Mouse (Mus musculus) embryo, embryonic 11.5 days (tissue): Measurements from ENCODE around the gene Tmem256.

Experiments
- DNase-seq: peaks from one replicate; pipeline ENCODE4 v3.0.0-alpha.2; 2012; ENCODE audit warnings: low read depth, low spot score

Gene Tmem256

DNA sequence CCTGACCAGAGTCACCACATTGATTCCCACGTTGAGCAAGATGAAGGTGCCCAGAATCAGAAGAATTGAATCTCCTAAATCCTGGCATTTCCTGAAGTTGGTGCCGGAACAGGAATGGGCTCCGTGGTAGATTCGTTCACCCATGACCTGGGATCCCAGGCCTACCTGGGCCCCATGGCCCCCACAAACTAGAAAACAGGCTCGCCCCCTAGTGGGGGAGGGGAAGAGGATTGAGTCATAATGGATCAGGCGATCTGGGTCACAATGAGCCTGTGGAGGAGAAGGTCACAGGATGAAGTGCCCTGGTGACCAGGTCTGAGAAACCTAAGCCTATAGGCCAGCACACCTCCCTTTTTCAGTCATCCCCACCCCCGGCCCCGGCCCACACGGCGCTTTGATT is 23.2 kb upstream of the Tmem256 start, which contains the start of gene Gm39566:
TSS of gene Gm39566 (minus strand) at position 144 of the 400 bp plus-strand sequence.
- DNase-seq: no peak

DNA sequence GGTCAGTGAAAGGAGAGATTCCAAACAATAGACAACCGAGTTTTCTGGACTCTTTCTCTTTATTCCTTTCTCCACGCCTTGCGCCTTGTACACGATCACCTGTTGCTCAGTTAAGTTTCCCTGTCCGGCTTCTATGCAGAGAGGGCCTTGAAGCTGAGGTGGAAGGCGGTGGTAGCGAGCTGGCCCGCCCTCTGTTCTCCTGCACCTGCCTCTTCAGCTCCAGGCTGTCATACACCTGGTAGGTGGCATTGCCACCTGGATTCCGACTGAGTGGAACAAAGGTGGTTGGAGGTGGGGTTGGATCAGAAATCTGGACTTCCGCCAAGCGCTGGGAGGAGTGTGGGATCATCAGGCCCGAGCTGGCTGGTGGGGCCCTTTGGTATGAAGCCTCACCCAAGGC is 21.8 kb upstream of the Tmem256 start:
- no peak for DNase-seq

DNA sequence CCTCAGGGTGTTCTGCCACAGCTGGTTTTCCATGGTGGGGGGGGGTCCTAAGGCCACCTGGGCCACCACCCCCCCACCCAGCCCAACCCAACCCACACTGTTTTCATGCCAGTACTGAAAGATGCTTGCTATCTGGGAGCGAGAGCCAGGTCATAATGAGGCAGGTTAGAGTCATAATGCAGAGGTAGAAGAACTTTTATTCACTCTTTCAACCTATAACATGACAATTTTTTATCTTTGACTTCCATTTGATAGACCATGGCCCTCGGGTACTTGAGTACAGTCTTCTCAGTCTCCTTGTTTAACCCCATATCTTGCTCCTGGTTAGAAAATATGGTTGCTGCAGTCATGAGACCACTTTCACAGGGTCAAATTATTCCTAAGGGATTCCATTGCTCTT is 19.9 kb upstream of the Tmem256 start, which contains the start of gene Spem2:
TSS of gene Spem2 (minus strand) at position 101 of the 400 bp plus-strand sequence.
- DNase-seq: no peak

DNA sequence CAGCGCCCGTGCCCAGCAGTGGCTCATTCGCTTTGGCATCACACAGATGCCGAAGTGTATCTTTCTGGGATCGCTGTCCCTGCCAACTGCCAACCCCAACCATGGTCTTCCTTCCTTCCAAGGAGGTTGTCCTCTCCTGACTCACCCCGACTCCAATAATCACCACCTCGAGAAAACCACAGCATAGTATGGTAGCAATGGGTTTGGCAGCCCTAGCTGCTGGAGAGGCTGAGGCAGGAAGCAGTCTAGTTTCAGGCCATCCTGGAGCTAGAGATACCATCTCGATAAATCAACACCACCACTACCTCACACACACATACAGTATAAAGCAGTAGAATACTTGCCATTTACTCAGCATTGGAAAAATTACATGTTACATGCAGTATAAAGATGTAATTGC is 19.4 kb upstream of the Tmem256 start:
- DNase-seq: no peak

DNA sequence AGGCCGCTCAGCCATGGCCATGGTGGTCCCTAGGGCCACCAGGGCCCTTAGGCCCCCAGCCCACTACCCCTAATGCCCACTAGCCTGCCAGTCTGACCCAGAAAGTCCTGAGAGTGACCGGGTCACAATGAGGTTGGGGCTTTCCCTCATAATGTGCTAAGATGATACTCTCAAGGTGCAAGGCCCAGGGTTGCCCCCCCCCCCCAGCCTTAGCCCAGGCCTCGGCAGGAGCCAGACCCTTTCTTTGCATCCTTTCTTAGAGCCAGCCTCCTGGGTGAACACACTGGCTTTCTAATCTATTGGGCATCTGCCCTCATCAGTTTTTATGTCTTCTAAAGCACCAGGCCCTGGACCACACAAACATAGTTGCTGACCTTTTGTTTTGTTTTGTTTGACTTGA is 16.2 kb upstream of the Tmem256 start, which contains the start of gene Spem1:
TSS of gene Spem1 (minus strand) at position 101 of the 400 bp plus-strand sequence.
- no peak for DNase-seq

DNA sequence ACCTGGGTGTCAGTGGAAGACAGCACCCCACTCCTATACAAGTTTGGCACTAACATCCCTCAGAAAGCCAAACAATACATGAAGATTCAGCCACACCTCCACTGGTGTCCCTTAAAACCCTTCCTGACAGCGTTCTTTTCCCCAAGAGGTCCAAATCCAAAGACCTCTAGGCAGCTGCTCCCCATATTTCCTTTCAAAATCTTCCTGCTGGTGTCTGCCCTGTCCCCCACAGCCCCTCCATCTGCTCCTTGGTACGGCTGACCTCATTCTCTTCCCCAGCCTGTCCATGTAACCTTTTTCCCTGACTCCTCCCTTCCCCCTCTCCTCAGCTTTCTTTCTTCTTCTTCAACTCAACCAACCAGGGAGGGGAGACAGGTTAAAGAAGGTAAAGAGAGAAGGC is 14.9 kb upstream of the Tmem256 start:
- no peak for DNase-seq

DNA sequence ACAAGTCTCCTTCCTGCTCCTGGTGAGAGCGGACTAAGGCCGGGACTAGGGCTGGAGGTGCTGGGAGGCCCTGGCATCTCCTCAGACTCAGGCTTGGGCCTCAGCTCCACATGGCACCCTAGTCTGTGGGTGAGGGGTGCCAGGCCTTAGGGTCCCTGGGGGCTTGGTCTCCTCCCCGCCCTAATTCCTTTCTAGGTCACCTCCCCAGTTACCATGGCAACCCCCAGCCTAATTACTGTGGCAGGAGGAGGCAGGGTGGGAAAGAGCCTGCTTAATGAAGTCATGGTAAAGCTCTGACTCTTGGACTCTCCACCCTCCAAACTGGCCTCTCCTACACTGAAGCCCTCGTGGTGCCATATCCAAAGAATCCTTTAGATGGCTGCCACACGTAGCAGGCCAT is 9.5 kb upstream of the Tmem256 start:
- no peak for DNase-seq

DNA sequence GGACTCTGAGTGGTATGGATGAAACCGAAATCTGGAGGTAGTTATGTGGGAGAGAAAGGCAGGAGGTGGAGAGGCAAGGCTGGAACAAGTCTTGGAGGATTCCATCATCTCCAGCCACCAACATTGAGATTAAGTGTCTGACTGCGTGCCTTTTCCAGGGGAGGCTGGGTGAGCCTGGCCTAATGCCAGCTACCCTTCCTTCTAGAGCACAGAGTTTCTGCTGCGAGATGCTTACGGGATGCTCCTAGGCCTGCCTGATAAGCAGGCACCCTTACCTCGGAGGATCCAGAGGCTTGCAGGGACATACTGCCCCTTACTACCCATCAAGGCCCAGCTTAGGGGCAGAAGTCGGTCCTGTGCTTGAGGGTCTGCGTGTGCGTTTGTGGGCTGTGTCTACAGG is 4.8 kb upstream of the Tmem256 start:
- no peak for DNase-seq

DNA sequence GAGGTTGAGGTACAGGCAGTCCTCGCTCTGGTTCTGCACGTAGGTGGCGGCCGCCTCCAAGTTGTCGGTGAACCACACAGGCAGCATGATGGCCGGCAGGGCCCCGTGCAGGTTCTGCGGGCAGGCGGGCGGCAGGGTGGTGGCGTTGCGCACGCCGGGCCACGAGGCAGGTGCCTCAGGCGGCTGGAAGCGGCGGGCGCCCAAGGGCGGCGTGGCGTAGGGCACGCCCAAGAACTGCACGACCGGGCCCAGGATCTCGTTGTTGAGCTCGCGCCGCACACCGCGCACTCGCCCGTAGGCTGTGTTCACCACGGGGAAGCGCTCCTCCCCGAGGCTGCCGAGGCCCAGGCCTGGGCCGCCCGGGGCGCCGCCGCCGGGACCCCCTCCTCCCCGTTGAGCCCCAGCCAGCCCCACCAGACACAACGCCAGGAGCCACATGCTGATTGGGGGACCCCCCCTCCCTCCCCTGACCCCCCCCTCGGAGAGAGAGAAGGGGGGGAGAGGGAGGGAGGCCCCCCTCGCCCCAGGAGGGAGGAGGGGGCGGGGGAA is 4.2 kb upstream of the Tmem256 start:
- DNase-seq: no peak

DNA sequence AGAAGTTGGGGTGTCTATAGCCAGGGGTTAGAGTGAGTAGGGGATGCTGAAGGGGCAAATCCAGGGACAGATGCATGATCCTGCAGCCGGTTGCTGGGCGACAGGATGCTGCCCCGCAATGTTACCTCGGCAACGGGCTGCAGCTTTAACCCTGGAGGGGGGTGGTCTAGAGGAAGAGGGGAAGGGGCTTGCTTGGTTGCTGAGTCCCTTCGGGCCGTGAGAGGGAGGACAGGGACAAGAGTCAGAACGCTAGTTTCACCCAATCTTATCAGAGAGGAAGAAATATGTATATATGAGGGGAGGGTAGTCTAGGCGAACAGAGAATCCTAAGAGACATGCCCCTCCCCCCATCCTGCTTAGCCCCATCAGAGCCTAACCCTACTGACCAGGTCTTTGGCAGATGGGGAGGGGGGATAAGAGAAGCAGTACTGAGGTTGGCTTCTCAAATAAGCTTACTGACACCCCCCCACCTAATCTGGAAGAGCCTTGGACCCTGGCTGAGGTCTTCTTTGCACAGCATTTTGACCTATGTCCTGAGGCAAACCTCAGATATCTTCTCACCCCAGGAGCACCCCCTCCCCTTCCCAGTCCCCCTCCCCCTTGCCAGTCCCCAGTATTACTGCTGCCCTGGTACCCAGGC is 2.9 kb upstream of the Tmem256 start:
- DNase-seq: no peak

DNA sequence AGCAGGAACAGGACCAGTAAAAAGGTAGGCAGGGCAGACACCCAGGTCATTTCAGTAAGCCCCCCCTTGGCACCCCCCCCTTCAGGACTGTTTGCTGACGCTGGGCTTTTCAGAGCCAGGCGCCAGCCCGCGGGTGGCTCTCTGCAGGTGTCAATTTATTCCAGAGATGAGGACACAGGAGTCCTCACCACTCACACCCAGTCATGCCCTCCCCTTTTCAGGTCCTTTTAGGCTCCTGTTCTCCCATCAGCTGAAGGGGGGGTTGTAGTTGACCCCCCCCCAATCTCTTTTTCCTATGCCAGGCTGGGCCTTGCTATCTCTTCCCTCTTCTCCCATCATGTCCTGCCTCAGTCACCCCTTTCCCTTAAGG is 2.4 kb upstream of the Tmem256 start:
- no peak for DNase-seq

DNA sequence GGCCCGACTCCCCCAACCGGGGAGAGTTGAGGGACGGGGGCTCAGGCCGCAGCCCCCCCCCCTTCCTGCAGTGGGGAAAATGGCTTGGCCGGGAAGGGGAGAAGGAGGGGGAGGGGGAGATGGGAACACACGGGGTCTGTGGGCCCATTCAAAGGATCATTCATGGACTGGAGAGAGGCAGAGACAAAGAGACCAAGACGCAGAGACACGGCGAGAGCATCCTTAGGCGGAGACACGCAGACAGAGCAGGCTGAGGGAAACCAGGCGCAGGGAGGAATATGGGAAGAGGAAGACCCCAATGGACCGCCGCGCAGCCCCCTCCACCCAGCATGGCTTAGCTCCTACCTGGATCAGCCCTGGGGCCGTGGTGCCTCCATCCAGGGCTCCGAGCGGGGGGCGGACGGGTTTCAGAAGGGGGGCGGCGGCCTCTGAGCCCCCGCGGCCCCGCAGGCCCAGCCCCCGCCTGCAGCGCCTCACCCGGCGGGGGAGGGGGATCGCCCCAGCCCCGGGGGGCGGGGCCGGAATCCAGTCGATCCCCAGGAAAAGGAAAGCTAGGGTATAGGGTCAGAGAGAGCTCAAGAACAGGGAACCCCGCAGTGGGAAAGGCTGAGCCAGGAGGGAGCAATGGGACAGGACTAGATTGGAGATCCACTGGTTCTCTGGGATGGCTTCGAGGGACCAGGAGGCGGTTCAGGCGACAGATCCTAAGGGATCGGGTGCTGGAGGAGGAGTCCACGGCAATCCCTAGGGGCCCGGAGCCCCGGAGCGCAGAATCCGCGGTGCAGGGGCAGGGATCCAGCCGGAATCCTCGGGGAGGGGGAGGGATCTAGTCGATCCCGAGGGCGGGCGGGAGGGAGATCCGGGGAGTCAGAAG is 1.4 kb upstream of the Tmem256 start:
- DNase-seq: no peak

DNA sequence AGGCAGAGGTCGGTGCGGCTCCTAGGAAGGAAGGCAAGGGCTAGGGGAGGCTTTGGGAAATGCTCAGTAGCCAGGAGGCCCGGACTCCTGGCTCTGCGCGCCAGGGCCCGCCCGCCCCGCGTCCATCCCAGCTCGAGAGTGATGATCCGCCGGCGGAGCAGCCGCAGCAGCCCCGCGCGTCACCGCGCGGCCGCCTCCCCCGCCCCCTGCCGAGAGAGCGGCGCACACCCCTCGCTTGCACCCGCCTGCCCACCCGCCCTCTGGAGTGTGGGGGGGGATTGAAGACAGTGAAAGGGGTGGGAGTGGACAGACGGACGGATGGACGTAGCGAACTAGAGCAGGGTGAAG is 736 bp upstream of the Tmem256 start, which contains the start of gene Nlgn2:
TSS of gene Nlgn2 (minus strand) at position 181 of the 348 bp plus-strand sequence.
- DNase-seq: no peak

DNA sequence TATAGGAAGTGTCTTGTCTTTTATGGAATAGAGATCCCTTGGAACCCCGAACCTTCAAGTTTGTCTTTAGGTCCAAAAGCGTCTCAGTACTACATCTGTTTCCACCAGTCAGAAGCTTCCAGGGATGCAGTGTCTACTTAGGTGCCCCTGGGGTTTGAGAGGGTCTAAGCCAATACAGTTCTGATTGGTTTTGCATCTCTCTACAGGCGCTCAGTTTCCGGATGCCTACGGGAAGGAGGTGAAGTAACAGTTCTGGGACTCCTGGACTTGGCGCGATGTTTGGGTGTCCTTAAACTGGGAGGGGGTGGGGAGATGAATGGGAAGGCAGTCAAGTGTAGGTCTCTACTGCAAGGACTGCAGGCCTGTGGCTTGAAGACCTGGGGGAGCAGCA is 395 bp downstream of the Tmem256 start:
- no peak for DNase-seq

DNA sequence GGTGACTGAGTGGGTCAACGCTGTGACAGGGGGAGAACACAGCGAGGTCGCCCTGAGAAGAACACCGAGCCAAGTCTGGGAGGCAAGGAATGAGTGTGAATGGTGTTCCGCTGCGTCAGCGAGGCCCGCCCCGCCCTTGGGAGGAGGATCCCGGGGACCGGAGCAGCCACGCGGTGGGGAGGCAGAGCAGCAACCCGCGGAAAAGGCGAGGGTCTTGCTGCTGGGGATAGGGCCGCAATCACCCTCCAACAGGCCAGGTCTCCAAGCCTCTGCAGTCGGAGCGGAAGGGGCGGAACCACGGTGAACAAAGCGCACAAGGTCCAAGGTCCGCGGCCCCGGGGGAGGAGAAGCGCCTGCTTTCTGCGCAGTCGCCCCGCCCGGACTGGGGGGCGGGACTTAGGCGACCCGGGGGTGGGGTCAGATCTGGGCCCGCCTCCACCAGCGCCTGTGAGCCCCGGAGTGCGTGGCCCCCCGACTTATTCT is 7.9 kb downstream of the Tmem256 start, which contains the start of gene Plscr3:
TSS of gene Plscr3 (plus strand) at position 179 of the 483 bp plus-strand sequence.
- DNase-seq: peak; percentile 89

DNA sequence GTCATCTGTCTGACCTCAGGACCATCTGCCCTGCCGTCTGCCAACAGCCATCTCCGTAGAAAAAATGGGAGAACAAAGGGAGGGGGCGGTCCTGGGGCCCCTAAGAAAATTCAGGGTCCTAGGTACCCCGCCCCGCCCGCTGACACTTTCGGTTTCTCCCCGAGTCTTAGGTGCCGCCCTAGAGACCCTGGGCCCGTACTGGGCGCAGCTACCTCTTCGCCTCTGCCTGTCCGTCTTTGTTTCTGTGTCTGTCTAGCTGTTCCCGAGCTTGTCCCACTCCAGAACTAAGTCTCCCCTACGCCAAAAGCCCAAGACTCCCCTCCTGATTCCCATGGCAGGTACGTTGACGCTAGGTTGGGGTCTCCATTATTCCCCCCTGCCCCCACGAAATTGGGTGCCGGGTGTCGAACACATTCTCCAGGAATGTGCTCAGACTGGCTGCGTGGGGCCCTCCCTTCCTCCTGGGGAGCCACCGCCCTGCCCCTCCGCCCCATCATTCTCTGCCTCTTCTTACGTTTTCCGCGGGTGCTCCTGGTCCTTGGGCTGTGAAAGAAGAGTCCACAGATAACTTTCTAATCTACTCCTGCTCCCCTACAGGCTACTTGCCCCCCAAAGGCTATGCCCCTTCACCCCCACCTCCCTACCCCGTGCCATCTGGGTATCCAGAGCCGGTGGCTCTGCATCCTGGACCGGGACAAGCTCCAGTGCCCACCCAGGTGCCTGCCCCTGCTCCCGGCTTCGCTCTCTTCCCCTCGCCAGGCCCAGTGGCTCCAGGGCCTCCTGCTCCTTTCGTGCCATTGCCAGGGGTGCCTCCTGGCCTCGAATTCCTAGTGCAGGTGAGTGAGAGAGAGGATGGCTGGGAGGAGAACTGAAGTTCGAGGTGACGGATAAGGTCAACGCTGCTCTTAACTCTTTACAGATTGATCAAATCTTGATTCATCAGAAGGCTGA is 8.7 kb downstream of the Tmem256 start:
- DNase-seq: no peak

DNA sequence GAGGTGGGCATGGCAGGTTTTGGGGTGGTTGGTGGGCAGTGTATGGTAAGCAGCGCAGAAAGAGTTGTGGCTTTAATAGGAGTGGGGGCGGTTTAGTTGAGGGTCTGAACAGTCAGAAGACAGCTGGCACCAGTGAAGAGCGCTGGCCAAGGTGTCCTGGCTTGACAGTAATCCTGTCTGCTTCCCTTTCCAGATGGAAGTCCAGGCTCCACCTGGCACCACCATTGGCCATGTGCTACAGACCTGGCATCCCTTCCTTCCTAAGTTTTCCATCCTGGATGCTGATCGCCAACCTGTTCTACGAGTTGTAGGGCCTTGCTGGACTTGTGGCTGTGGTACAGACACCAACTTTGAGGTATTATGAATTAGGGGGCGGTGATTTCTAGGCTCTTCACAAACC is 9.7 kb downstream of the Tmem256 start:
- DNase-seq: no peak

DNA sequence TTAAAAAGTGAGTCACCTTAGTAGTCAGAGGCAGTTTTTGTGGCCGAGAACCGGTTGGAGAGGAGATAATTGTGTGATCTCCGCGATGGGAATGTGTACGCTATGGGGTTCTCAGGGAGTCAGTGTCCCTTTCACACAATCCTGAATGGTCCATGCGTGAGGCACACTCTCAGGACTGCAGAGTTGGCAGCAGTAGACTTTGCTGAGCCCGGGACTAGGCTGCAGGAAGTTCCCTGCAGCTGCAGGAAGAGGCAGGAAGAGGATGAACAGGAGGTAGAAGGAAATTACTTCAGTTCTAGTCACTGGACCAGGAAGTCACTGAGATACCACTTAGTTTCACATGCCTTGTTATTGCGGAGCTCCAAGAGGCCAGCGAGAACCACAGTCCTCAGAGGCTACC is 10.8 kb downstream of the Tmem256 start:
- DNase-seq: no peak

DNA sequence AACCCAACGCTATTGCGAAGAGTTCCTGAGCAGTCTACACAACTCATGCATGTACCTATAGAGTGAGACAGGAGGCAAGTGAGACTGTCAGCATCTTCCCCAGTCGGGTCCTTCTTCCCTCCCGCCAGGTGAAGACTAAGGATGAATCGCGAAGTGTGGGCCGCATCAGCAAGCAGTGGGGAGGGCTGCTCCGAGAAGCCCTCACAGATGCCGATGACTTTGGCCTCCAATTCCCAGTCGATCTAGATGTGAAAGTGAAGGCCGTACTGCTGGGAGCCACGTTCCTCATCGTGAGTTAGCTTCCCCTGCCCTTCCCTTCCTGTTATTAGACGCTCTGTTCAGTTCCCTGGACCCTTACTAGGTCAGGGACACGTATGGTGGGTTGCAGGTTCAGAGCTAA is 11.6 kb downstream of the Tmem256 start:
- DNase-seq: no peak

DNA sequence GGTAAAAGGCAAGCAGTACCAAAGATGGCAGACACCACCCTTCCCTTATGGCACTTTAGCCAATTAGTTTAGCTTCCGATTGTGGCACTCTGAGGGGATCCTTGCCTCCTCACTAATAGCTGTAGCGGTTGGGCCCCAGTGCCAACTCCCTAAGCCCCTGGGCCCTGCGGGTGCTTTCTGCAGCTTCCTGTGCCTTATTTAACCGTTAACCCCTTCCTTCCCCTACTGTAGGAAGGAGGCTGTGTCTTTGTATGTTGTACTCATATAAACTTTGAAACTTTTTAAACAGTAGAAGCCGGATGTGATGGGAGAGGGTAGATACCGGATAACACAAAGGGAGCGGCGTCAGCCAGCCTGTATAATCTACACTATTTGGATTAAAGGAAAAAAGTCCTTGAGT is 12.4 kb downstream of the Tmem256 start:
- no peak for DNase-seq

DNA sequence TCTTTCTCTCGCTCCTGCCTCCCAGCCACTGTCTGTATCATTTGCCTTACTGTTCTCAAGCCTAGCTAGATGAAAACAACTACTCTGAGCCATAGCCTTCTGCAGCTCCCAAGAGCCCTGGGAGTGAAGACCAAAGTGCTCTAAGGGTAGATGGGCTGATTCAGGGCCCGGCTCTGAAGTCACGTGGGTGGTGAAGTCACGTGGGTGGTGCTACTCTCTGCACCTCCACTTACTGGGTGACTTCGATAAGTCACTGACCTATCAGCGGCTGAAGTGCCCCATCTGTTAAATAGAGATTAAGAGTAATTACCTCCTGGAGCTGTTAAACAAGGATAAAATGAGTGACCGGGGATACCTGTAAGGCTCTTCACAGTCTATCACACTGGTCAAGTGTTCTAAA is 15.7 kb downstream of the Tmem256 start:
- no peak for DNase-seq
